Mouse (Mus musculus): Measurements from ENCODE around the gene Galm. TPM values are rescaled to one million over a fixed set of nuclear protein-coding genes. Genes with fewer than 3 reads are reported as not detected.
"Not testable (repeated sequence)": the region's sequence is repeated elsewhere in the genome, so short reads cannot be mapped to it uniquely, and the experiment has no call there.

Gene Galm
- total and polyA plus RNA-seq, 3 experiments, result 5.5 to 21.2 (median 16.7) TPM

DNA sequence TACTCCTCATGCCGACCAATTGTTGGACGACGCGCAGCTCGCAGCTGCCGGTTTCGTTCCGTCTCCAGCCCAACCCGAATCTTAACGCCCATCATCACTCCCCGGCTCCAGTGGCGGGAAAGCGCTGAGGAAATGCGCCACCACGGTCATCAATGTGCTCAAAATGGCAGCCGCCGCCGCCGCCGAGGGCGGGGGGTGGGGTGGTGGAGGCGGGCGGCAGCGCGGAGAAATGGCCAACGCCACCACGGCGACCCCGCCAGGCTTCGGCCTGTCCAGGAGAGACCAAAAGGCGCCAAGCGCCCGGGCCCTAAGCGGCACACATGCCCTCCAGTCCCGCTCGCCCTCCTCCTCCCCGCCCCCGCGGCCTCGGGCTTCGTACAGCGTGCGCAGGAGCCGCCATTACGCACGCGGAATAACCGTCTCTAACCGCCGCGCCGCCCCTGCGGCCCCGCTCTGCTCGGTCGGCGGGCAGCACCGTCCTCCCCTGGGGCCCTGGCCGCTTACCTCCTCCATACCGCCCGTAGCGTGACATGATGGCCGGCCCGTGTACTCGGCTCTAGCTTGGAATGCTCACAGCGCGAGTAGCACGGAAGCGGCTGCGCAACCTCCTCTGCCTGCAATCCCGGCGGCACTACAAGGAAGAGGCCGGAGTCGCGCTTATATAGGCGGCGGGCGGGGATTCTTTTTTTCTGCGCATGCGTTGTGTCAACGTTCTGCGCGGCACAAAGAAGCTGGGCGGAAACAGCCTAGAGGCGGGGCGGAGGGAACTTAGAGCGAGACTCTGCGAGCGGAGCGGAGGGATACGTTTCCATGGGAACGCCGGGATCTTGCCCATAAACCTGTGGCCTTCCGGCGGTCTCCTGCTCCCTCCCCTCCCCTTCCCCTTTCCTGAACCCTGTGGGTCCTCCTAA is 79.7 kb downstream of the Galm start, which contains the start of the genes Srsf7 and Ttc39d:
Gene Srsf7 (minus strand): TSS at position 637 of the 911 bp plus-strand sequence.
Gene Ttc39d (plus strand): TSS at position 790 of the 911 bp plus-strand sequence.
- DNase-seq, result peak; percentile 98

DNA sequence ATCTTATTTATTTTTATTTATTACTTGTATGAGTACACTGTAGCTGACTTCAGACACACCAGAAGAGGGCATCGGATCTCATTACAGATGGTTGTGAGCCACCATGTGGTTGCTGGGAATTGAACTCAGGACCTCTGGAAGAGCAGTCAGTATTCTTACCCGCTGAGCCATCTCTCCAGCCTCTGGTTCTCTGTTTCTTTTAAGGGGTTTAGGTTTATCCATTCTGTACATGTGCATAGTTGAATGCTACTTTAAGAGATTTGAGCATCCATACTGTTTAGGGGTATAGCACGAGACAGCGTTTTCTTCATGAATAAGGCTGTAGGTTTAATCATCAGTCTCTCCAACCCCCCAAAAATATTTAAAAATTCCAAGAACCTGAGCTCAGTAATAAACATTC is 86.7 kb downstream of the Galm start:
- not testable (repeated sequence) for DNase-seq

DNA sequence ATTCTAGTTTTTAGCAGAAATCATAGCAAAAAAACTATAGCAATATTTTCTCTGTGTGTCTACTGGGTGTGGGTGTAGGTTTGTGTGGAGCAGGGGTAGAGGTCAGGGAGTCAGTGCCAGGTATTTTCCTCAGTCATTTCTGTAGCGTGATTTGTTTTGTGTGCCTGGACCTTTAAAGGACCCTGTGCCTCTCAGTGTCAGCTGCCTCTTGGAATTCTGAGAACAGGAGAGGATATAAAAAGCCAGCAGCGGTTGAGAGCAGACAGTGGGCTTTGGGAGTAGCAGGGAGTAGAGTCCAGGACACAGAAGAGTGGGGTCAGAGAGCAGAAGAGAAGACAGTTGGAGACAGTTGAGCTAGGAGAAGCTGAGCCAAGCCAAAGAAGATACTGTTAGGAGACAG is 92.9 kb downstream of the Galm start:
- DNase-seq, result no peak

DNA sequence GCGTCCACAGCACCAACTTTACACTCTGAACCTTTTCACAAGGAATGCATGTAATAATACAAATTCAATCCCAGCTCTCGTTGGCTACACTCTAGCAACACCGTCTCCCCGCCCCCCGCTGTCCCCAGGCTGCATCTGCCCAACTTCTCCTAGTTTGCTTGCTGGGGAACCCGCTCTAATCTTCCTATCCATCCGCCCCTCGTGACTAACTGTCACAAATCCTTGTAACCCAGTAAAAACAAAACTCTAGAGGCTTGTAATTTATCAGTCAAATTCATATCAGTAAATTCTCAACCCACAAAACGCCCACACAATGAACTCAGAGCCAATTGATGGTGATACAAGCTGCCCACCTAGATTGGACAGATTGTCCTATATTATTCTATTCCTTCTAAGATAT is 93.9 kb downstream of the Galm start:
- DNase-seq, result no peak

DNA sequence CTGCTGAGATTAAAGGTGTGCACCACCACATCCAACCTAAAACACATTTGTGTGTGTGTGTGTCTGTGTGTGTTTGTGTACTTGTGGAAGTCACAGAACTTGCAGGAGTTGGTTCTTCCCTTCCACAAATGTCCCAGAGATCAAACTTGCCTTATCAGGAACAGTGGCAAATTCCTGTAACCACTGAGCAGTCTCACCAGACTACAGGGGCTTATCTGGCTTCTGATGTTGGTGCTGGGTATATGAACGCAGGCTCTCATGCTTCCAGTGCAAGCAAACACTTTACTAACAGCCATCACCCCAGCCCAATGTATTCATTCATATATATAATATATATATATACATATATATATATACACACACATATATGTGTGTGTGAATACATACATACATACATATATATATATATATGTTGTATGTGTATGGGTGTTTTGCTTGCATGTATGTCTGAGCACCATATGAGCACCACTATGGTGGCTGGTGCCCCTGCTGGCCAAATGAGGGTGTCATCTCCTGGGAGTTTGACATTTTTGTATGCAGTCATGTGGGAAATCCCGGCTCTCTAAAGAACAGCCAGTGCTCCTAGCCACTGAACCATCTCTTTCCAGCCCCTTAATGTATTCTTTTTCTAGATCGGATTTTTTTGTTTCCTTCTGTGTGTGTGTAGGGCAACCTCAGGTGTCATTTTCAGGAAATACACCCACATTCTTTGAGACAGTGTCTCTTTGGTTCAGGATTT is 94.8 kb downstream of the Galm start:
- peak; percentile 13 for DNase-seq

DNA sequence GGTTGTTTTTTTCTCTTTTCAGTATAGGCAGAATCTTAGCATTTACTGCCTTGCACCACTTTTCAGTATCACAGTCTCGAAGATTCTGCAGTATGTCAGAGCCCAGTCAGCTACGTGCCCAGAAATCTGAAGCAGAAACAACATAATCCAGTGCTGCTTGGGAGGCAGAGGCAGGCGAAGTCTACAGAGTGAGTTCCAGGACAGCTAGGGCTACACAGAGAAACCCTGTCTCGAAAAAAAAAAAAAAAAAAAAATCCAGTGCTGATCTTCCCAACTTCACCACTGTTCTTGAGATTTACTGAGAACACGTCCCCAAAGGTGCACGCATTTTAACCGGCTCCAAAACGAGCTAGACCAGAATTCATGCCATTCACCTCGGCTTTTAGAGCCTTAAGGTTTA is 96.6 kb downstream of the Galm start:
- peak; percentile 10 for DNase-seq

DNA sequence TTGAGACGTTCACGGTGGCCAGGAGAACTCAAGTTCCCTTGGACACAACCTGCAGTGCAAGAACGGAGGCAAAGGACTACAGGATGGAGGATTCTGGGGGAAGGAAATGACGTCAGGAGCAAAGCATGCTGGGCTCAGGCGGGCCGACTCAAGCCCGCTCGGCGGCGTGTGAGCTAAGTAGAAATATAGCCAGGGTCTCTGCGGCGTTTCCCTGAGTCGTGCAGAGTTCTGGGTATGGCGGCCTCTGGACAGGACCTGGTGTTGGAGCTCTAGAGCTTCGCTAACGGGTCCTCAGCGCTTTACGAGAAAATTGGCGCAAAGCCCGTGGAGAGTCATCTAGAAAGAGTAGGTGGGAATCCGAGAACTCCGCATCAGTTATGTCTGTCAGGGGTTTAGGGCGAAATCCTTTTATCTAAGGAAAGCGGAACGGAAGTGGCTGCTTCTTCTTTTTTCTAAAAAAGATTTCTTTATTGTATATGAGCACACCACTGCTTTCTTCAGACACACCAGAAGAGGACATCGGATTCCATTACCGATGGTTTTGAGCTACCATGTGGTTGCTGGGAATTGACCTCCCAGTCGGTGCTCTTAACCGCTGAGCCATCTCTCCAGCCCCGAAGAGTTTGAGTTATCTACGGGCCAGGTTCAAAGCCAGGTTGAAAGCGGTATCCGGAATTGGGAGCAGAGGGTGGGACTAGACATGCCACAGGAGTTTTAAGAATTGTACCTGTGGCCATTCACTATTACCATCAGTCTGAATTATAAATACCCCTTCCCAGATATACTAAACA is 97.2 kb downstream of the Galm start, which contains the start of gene Gemin6:
Gene Gemin6 (plus strand): TSS at position 116 of the 791 bp plus-strand sequence.
- DNase-seq, result peak; percentile 92

DNA sequence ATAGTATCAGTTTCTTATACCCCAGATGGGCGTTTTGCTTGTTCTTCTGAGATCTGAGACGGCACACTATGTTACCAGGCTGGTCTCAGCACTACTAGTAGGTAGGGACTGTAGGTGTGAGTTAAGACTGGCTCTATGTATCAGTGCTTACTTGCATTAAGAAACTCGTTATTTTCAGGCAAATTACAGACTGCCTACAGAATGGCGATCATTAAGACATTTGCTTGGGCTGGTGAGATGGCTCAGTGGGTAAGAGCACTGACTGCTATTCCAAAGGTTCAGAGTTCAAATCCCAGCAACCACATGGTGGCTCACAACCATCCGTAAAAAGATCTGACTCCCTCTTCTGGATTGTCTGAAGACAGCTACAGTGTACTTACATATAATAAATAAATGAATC is 97.9 kb downstream of the Galm start:
- not testable (repeated sequence) for DNase-seq

DNA sequence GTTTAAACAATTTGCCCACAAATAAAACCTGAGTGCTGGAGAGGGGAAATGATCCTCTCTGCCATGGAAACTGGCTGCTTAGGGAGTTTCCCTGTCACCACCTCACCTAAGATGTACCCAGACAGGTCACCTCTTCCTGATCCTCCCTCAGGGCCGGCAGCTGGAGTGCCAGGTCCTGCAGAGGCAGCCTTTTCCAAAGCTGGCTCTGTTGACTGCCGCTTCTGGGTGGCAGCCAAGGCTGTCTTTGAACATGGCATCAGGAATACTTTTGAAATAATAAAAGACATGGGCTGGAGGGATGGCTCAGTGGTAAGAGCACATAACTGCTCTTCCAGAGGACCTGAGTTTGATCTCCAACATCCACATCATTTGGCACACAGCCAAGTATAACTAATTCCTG is 102.1 kb downstream of the Galm start:
- DNase-seq, result peak; percentile 53

DNA sequence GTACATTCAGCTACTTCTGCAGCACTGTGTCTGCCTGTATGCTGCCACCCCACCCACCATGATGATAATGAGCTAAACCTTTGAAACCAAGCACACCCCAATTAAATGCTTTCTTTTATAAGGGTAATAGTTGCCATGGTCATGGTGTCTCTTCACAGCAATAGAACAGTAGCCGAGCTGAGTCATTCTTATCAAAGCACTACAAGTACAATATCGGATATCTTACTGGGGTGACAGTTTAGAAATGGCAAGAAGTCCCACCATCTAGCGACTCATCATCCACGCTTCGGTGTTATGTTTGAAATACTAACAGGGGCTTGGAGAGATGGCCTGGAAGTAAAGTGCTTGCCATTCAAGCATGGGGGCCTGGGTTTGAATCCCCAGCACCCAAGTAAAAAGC is 106.6 kb downstream of the Galm start:
- no peak for DNase-seq

DNA sequence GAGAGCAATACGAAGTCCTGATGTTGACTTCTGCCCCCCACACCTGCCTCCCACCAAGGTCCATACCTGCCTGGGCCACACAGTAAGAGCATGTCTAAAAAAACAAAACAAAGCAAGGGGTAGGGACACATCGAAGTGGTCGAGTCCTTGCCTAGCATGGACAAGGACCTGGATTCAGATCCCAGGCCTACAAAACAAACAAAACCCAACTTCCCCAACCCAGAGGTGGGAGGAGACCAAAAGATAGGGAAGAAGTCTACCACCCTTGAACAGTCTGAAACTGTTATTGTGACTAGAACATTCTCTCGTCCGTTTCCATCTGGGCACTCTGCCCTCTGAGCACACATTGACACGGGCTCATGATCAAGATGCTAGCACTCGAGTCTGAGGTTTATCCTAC is 107.1 kb downstream of the Galm start:
- DNase-seq, result no peak

Other genes with a start within 250 kb of the Galm start
- 100 to 1,000 TPM in 1 of 2 experiments, 10 to 100 TPM in 1; 61.4 to 137 TPM for gene Atl2, start 231.3 kb upstream of the Galm start, total RNA-seq (2021)
- gene Atl2, start 231.3 kb upstream of the Galm start, polyA plus RNA-seq (2012; rRNA removed), result 10.3 and 14.5 TPM in 2 replicates
- gene Hnrnpll, start 65.1 kb upstream of the Galm start, total RNA-seq (2021), result 10 to 100 TPM; 43.5 to 44.5 TPM
- 14.8 and 15.2 TPM in 2 replicates for gene Hnrnpll, start 65.1 kb upstream of the Galm start, polyA plus RNA-seq (2012; rRNA removed)
- gene Srsf7, start 79.8 kb downstream of the Galm start, total RNA-seq (2021), result 100 to 1,000 TPM in 1 of 2 experiments, 10 to 100 TPM in 1; 87.8 to 101 TPM
- 9.7 and 9.8 TPM in 2 replicates for gene Srsf7, start 79.8 kb downstream of the Galm start, polyA plus RNA-seq (2012; rRNA removed)
- gene Ttc39d, start 80.0 kb downstream of the Galm start, total RNA-seq (2021), result under 1 TPM in 1 of 2 experiments, not detected in 1; 0.14 TPM
- gene Ttc39d, start 80.0 kb downstream of the Galm start, polyA plus RNA-seq (2012; rRNA removed), result not detected in 2 replicates
- 1 to 10 TPM; 4.3 to 8.5 TPM for gene Gemin6, start 97.0 kb downstream of the Galm start, total RNA-seq (2021)
- gene Gemin6, start 97.0 kb downstream of the Galm start, polyA plus RNA-seq (2012; rRNA removed), result 0.91 and 1.1 TPM in 2 replicates
- gene Morn2, start 162.7 kb downstream of the Galm start, total RNA-seq (2021), result 10 to 100 TPM; 18.6 to 19.8 TPM
- 2.4 and 3.7 TPM in 2 replicates for gene Morn2, start 162.7 kb downstream of the Galm start, polyA plus RNA-seq (2012; rRNA removed)
- 10 to 100 TPM in 1 of 2 experiments, 1 to 10 TPM in 1; 9.4 to 10.9 TPM for gene Dhx57, start 163.0 kb downstream of the Galm start, total RNA-seq (2021)
- gene Dhx57, start 163.0 kb downstream of the Galm start, polyA plus RNA-seq (2012; rRNA removed), result 4.2 and 4.5 TPM in 2 replicates
- gene Arhgef33, start 179.9 kb downstream of the Galm start, total RNA-seq (2021), result 1 to 10 TPM in 1 of 2 experiments, under 1 TPM in 1; 0.72 to 1.2 TPM
- 0.42 and 0.79 TPM in 2 replicates for gene Arhgef33, start 179.9 kb downstream of the Galm start, polyA plus RNA-seq (2012; rRNA removed)
- not detected for gene Gm10190, start 246.1 kb downstream of the Galm start, total RNA-seq (2021)
- not detected in 2 replicates for gene Gm10190, start 246.1 kb downstream of the Galm start, polyA plus RNA-seq (2012; rRNA removed)